Mouse (Mus musculus): ENCODE results near the gene Sh3rf1. TPM values are rescaled to one million over a fixed set of nuclear protein-coding genes. Genes with fewer than 3 reads are reported as not detected.

Gene Sh3rf1
- polyA plus RNA-seq, 2 experiments: 8.8 to 12.8 TPM

DNA sequence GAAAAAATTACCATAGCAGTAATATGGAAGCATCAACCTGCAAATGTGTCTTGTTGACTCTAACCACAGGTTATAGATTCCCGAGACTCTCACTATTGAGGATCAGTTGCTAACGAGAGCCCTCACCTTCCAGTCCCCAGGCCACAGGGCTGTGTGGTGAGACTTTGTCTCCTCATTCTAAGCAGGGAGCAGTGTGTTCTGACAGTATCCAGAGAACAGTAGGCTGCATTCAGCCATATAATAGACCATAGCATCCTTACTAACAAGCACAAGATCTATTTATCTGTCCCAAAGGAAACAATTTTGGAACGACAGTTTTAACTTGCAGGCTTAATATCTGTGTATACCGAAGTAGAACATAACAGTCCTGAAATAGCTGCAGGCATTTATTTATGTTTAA lies 75.2 kb downstream of the Sh3rf1 start:
- Histone ChIP-seq H3K36me3 (ENCODE audit: control insufficient read depth, insufficient read depth, low read length) (no peaks in the 10 kb centered on the region), H3K27me3 (ENCODE audit: control insufficient read depth, insufficient read depth, low read length) (no peaks in the 10 kb centered on the region), H3K4me2 (replicated peaks; ENCODE audit: low read depth, low read length, severe bottlenecking) (no peak overlapping the region), H3K4me3 (replicated peaks; ENCODE audit: low read length) (no peak overlapping the region), H3K9ac (ENCODE audit: low read depth, low read length, severe bottlenecking) (no peak overlapping the region), H3K9me3 (ENCODE audit: control insufficient read depth, low read length) (no peaks in the 10 kb centered on the region), H3K27ac (replicated peaks; ENCODE audit: low read depth, low read length) (no peak overlapping the region), H3K4me1 (ENCODE audit: control insufficient read depth, insufficient read depth, low read length) (peaks cover 12% of the 10 kb centered on the region)
- no peak for ATAC-seq (ENCODE audit: low FRiP score, low read depth)
- DNase-seq (ENCODE audit: low spot score): no peak
- no peak for TF ChIP-seq POLR2A (IDR thresholded peaks at IDR 0.05; ENCODE audit: borderline replicate concordance, extremely low read depth, insufficient read depth, insufficient read length)
- 43% methylated on average over 4 of the region's 4 CpGs for WGBS

DNA sequence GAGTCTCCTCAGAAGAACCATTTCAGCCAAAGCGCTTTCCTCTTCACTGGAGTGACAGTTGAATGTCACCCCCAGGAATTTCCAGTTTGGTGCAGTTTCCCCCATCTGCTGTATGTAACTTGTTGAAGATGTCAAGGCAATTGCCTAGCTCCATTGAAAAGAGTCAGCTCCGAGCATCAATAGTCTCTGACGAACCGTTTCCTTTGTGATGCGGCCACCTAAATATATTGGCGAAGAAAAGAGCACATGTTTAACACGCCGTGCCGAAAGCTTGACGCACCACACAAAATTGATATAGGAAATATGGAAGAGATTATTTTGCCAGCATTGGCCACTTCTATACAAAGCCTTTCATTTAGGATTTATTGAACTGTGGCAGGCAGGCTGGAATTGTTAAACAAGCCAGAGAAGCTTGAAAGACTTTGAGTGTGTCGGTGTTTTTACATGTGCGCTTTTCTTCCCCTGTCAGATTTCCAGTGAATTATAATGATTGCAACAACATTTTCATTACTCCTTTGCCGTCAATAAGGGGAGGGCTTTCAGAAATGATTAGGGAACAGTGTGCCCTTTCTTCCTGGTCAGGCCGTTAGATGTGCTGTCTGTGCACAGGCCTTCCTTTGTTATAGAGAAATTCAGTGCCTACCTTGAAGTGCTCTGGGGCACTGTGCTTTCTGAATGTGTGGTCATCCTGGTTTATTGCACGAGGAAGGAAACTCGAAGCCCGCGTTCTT lies 77.8 kb downstream of the Sh3rf1 start:
- no peaks in the 10 kb centered on the region for H3K9me3 ChIP-seq (ENCODE audit: control insufficient read depth, low read length)
- no peak overlapping the region for H3K9ac ChIP-seq (ENCODE audit: low read depth, low read length, severe bottlenecking)
- H3K36me3 ChIP-seq (ENCODE audit: control insufficient read depth, insufficient read depth, low read length): no peaks in the 10 kb centered on the region
- no peaks in the 10 kb centered on the region for H3K27me3 ChIP-seq (ENCODE audit: control insufficient read depth, insufficient read depth, low read length)
- peak overlapping the region; percentile 46; the same call in 1 of the 2 replicates for H3K27ac ChIP-seq (replicated peaks; ENCODE audit: low read depth, low read length)
- no peak for ATAC-seq (ENCODE audit: low FRiP score, low read depth)
- H3K4me3 ChIP-seq (replicated peaks; ENCODE audit: low read length): no peak overlapping the region
- WGBS: 46% methylated on average over 18 of the region's 18 CpGs
- no peak overlapping the region for H3K4me2 ChIP-seq (replicated peaks; ENCODE audit: low read depth, low read length, severe bottlenecking)
- DNase-seq (ENCODE audit: low spot score): no peak
- peaks cover 19% of the 10 kb centered on the region for H3K4me1 ChIP-seq (ENCODE audit: control insufficient read depth, insufficient read depth, low read length)
- TF ChIP-seq POLR2A (IDR thresholded peaks at IDR 0.05; ENCODE audit: borderline replicate concordance, extremely low read depth, insufficient read depth, insufficient read length): no peak

DNA sequence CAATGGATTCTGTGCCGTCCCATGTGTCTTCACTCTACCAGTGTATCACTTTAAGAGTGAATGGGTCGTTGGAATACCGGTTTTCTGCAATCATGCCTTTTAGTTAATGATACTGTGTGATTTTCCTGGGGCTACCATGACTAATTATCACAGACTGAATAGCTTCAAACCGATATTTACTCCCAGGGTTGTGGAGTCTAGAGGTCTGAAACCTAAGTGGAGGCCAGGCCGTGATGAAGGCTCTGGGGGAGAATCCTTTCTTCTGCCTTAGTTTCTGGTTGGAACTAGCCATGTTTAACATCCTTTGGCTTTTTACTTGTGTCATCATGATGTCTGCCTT lies 78.3 kb downstream of the Sh3rf1 start:
- H3K9me3 ChIP-seq (ENCODE audit: control insufficient read depth, low read length): no peaks in the 10 kb centered on the region
- no peak overlapping the region for H3K9ac ChIP-seq (ENCODE audit: low read depth, low read length, severe bottlenecking)
- H3K36me3 ChIP-seq (ENCODE audit: control insufficient read depth, insufficient read depth, low read length): no peaks in the 10 kb centered on the region
- no peak for DNase-seq (ENCODE audit: low spot score)
- H3K27ac ChIP-seq (replicated peaks; ENCODE audit: low read depth, low read length): peak overlapping the region; percentile 46; the same call in 1 of the 2 replicates
- H3K4me2 ChIP-seq (replicated peaks; ENCODE audit: low read depth, low read length, severe bottlenecking): no peak overlapping the region
- WGBS: 52% methylated on average over 5 of the region's 5 CpGs
- H3K27me3 ChIP-seq (ENCODE audit: control insufficient read depth, insufficient read depth, low read length): no peaks in the 10 kb centered on the region
- H3K4me1 ChIP-seq (ENCODE audit: control insufficient read depth, insufficient read depth, low read length): peaks cover 21% of the 10 kb centered on the region
- no peak overlapping the region for H3K4me3 ChIP-seq (replicated peaks; ENCODE audit: low read length)
- TF ChIP-seq POLR2A (IDR thresholded peaks at IDR 0.05; ENCODE audit: borderline replicate concordance, extremely low read depth, insufficient read depth, insufficient read length): no peak
- ATAC-seq (ENCODE audit: low FRiP score, low read depth): no peak

DNA sequence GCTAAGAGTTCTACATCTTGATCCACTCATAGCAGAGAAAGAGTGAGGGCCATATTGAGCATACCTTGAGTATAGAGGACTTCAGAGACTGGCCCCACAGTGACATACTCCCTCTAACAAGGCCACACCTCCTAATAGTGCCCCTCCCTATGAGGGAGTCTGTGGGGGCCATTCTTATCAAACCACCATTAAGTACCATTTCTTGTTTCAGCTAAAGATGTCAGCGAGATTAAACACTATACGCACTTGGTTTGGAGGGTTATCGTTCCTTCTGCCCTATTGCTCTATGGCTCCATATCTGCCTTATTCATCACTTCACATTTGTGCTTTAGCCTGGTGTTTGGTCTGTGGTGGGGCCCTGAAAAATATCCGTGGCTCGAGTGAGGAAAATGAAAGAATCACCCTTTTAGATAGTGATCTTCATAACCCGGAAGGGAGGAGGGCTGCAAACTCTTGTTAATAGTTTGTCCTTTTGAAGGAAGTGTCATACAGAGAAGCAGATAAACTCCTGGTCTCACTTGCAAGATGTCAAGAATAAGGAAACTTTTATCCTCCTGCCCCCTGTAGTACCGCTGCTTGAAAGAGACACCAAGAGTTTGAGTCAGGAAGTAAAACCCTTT lies 81.9 kb downstream of the Sh3rf1 start:
- peaks cover 35% of the 10 kb centered on the region for H3K4me1 ChIP-seq (ENCODE audit: control insufficient read depth, insufficient read depth, low read length)
- no peak overlapping the region for H3K9ac ChIP-seq (ENCODE audit: low read depth, low read length, severe bottlenecking)
- H3K4me2 ChIP-seq (replicated peaks; ENCODE audit: low read depth, low read length, severe bottlenecking): no peak overlapping the region
- no peak overlapping the region for H3K4me3 ChIP-seq (replicated peaks; ENCODE audit: low read length)
- H3K27me3 ChIP-seq (ENCODE audit: control insufficient read depth, insufficient read depth, low read length): no peaks in the 10 kb centered on the region
- no peaks in the 10 kb centered on the region for H3K9me3 ChIP-seq (ENCODE audit: control insufficient read depth, low read length)
- H3K27ac ChIP-seq (replicated peaks; ENCODE audit: low read depth, low read length): no peak overlapping the region
- no peak for TF ChIP-seq POLR2A (IDR thresholded peaks at IDR 0.05; ENCODE audit: borderline replicate concordance, extremely low read depth, insufficient read depth, insufficient read length)
- H3K36me3 ChIP-seq (ENCODE audit: control insufficient read depth, insufficient read depth, low read length): no peaks in the 10 kb centered on the region
- ATAC-seq (ENCODE audit: low FRiP score, low read depth): no peak
- WGBS: 91% methylated on average over 7 of the region's 7 CpGs
- DNase-seq (ENCODE audit: low spot score): no peak

DNA sequence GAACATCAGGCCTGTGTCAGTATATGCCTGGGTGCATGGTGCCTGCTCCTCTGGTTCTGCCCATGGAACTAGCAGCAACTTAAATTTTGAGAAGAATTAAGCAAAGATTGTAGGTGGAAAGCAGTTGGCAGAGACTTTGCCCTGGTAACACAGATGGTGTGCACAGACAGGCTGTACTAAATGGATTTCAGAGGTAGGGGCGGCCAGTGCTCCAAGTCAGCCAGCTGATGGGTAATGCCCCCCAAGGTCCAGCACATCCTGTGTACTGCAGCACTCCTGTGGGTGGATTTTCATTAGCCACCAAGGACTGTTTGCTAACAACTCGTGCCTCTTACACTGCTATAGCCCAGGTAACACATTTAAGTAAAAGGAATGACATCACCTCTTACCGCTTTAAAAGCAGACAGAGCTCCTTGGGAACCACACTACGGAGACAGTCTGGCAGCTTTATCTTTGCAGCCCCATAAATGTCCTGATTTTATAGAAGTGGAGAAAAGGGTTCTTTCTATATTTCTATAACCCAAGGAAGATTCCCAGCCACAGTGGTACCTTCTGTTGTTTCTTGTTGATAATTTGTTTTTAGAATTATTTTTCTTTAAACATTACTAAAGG lies 82.9 kb downstream of the Sh3rf1 start:
- no peak for DNase-seq (ENCODE audit: low spot score)
- 44% methylated on average over 4 of the region's 4 CpGs for WGBS
- TF ChIP-seq POLR2A (IDR thresholded peaks at IDR 0.05; ENCODE audit: borderline replicate concordance, extremely low read depth, insufficient read depth, insufficient read length): no peak
- no peak overlapping the region for H3K4me2 ChIP-seq (replicated peaks; ENCODE audit: low read depth, low read length, severe bottlenecking)
- H3K27me3 ChIP-seq (ENCODE audit: control insufficient read depth, insufficient read depth, low read length): no peaks in the 10 kb centered on the region
- H3K4me3 ChIP-seq (replicated peaks; ENCODE audit: low read length): no peak overlapping the region
- ATAC-seq (ENCODE audit: low FRiP score, low read depth): no peak
- H3K4me1 ChIP-seq (ENCODE audit: control insufficient read depth, insufficient read depth, low read length): peaks cover 38% of the 10 kb centered on the region
- no peak overlapping the region for H3K9ac ChIP-seq (ENCODE audit: low read depth, low read length, severe bottlenecking)
- no peaks in the 10 kb centered on the region for H3K9me3 ChIP-seq (ENCODE audit: control insufficient read depth, low read length)
- no peaks in the 10 kb centered on the region for H3K36me3 ChIP-seq (ENCODE audit: control insufficient read depth, insufficient read depth, low read length)
- no peak overlapping the region for H3K27ac ChIP-seq (replicated peaks; ENCODE audit: low read depth, low read length)

Measured in limb, embryonic 14.5 days (tissue).